Mouse (Mus musculus) brain, embryonic 14.5 days (tissue): ENCODE results near the gene Abcb5.

Source experiments
- CTCF ChIP-seq: fragments of 200-500 bp; IDR thresholded peaks from 2 replicates; pipeline ENCODE4 v1.5.1; 2012; ENCODE audit warnings: inconsistent platforms, mild to moderate bottlenecking, moderate library complexity, borderline replicate concordance; ENCODE audit not compliant: insufficient read depth, insufficient read length; ENCODE audit errors: extremely low read depth
- POLR2A ChIP-seq: fragments of 200-500 bp; IDR thresholded peaks from 2 replicates; pipeline ENCODE4 v1.6.1; 2012; ENCODE audit warnings: mild to moderate bottlenecking, inconsistent platforms, borderline replicate concordance; ENCODE audit not compliant: poor library complexity, insufficient read depth, insufficient read length, severe bottlenecking; ENCODE audit errors: extremely low read depth

GRCm38 (mm10) chr12:118850851-118851410 is 115.3 kb downstream of the Abcb5 start:
- no peak for TF ChIP-seq CTCF
- no peak for TF ChIP-seq POLR2A
